Mouse (Mus musculus): ENCODE data around the gene Chst3. TPM values are rescaled to one million over a fixed set of nuclear protein-coding genes. Genes with fewer than 3 reads are reported as not detected.
"Not testable (repeated sequence)": the region's sequence is repeated elsewhere in the genome, so short reads cannot be mapped to it uniquely, and the experiment has no call there.

The Chst3 gene
- total RNA-seq, 4 experiments from 2014 or later, result 0.70 to 1.00 (median 0.91) TPM

DNA sequence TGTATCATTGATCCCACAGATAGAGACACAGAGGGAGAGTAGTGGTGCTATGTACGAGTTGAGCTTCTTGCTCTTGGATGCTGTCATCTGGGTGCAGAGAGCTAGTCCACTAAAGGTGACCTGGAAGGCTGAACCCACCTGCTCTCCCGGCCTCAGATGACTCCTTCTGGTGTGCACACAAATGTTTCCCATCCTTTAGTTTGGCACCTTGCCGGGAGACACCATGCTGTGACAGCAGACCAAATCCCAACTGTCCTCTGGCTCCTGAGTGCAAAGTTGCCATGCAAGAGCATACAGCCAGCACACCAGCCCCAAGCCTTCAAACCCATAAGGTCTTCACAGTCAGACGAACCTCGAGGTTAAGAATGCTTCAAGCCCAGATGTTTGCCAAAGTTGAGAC lies 22.1 kb downstream of the Chst3 start:
- DNase-seq, result no peak

DNA sequence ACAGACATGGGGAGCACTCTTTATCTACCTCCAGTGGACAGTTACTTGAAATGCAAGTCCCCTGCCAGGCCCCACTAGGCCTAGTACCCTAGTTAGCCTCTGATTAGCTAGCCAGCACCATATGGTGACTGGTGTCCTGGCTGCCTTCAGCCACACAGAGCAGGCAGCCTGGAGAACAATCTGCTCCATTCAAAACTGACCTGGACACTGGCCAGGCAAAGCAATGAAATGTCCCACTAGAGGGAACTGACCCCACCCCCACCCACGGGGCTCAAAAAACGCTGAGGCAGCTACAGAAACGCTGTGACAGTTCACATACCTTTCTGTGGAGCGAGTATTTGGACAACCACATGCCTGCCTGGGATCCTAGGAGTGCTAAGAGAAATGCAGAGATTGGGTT lies 24.0 kb downstream of the Chst3 start:
- DNase-seq, result no peak

DNA sequence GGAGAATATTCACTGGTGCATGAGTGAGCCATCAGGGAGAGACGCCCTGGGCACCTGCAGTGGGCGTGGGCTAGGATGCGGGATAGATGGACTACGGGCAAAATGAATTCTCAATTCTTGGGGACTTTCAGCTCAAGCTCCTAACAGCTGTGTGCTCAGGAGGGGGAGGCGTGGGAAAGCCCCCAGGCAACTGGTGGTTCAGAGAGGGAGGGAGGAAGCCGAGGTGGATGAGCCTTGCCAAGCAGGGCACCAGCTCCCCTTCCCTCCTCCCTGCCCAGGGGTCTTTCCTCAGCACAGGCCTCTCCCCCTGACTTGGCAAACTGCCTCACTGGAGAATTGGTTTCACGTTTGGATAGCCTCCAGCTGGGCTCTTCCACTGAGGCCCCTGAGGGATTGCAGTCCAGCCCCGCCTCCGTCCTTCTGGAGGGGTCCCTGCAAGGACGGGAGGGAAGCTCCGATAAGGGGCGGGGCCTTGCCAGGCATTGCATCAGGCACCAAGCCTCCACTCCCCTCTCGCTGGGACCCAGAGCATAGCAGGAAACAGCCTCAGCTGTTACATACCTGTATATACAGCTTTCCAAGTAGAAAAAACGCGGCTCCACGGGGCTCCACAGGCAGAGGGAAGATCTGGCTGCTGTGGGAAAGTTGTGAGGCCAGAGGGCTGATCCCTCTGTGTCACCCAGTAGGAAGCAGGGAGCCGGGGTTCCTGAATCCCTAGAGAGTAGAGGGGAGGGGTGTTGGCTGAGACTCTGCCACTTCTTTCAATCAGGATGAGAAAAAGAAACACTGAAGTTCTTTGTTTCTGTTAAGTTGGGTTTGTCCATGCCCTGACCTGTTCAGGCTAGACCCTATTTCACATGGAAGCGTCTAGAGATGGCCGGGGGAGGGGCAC lies 25.3 kb downstream of the Chst3 start:
- no peak for DNase-seq

DNA sequence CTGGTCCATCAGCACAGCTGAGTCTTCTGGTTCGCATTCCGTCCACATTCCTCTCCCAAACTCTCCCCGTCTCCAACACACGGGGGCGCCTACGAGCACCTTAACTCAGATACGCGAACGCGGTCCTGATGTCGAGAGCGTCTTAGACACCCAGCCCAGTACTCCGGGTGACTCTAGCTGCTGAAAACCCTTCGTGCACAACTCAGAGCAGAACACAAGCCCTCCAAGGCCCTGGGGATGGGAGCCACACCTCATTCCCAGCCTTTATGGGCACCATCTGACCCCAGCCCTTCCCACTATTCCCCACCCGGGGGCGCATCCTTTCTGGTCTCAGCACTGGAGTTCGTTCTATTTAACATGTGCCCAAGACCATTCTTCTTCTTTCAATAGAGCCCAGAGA lies 27.3 kb downstream of the Chst3 start:
- DNase-seq, result no peak

DNA sequence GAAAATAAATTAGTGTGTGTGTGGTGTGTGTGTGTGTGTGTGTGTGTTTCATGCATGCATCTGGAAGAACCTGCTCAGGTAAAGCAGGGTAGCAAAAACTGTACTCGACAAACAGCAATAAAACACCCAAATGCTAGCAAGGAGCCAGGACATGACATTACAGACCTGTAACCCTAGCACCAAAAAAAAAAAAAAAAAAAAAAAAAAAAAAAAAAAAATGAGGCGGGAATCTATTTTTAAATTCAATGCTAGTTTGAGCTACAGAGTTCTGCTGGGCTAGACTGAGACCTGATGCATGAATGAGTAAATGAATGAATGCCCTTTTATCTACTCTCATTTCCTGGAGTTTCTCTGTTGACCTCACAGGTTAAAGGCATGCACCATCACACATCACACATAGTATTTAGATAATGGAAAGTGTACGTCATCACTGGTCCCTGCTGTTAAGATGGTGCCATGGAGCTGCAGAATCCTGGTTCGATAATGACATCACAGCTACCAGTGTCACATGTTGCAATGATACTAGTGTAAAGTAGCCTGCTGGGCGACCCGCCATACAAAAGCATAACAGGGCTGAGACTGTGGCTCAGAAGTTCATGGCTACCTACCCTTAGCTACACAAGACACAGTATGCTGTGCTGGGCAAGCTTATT lies 29.4 kb downstream of the Chst3 start:
- DNase-seq, result no peak

DNA sequence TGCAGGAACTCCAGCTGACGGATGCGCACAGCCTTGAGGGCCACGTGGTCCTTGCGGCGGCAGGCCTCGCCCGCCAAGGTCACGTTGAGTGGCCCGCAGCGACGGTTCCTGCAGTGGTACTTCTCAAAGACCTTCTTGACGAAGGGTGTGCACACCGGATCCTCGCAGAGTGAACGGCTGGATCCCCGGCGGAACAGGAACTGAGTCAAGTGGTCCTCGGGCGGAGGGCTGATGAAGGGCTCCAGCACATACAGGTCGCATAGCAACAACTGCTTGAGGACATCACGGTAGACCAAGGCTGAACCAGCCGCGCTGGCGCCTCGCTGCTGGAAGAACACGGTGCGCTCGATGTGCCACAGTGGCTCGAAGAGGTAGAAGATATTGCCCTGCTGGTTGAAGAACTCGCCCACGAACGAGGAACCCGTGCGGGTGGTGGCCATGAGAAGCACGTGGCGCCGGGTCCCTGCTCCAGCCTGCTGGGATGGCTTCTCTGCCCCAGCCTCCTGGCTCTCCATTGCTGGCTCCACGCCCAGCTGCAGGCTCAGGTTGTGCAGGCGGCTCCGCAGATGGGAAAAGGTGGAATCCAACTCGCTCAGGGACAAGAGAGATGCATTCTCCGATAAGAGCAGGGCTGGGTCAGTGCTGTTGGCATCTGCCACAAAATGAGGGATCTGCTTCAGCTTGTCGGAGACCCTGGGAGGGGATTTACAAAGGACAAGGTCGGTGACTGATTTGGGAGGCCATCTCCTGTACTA lies 32.7 kb downstream of the Chst3 start:
- no peak for DNase-seq

DNA sequence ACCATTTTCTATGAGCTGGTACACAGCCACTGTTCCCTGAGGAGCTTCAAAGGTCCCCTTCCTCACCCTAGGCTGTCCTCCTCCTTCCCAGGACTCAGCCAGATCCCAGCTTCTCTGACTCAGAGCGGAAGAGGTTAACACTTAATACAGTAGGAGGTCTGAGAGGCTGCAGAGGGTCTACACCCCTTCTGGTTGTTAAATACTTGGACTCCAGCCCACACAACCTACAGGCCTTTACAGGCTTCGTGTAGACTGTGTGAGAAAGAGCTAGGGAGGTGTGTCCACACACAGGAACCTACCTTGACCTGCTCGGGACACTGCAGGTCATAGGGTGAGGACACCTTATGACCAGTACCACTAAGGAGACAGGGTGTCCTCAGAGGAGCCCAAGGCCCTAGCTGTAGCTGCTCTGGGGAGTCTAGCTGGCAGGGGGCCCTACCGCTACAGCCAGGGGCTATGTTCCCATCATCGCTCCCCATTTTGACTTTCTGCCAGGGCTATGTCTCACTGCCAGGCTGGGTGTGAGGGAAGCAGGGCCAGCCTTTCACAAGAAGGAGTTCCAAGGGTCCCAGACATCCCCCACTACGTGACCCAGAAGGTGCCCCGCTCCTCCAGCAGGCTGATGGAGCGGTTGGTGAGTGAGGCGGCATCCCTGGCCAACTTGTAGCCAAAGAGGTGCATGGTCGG lies 33.9 kb downstream of the Chst3 start:
- no peak for DNase-seq

DNA sequence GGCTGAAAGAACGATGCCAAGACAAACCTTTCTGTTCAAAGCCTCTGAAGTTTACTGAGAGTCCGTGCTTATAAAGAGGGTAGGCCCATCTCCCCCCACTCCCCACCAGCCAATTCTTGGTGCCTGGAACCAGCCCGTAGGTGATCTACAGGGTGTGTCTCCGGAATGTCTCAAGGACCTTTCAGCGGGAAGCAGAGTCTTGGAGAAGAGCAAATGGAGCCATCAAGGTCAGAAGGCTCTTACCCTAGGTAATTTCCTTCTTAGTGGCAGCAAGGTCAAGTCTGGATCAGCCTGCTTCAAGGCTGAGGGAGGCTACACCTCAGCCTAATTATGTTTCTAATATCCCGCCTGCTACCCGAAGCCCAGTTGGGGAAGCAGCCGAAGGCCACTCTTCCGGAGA lies 43.8 kb downstream of the Chst3 start:
- not testable (repeated sequence) for DNase-seq

DNA sequence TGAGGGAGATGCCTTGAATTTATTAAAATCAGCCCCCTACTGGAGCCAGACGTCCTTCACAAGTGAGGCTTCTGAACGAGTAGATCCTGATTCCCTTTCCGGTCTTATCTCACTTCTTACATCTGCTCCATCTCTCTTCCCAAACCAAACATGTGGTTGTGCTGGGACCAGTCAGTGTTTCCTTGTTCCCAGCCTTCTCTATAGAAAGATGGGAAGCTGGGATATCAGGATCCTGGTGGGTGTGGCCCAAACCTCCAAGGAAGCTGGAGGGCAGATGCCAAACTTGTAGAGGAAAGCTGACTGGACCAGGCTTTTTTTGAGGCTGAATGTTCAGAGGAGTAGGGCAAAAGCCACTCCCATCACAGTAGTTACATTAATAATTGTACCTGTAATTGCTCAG lies 44.6 kb downstream of the Chst3 start:
- no peak for DNase-seq

DNA sequence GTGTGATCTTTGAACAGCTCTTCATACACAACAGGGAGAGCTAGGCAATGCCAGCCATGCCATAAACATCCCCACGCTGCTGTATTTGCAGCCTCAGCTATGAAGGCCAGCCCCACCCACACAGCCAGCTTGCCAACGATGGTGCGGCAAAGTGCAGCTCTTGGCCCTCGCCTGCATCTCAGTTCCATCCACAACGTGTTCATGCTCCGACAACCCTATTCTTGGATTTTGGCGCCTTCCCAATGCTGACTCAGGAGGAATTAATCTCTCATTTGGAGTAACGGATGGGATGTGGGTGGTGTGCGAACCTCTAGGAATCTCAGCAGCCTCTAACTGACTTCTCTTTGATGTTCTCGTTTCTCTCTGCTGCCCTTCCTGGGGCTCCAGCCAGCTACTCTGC lies 46.0 kb downstream of the Chst3 start:
- peak; percentile 75 for DNase-seq

DNA sequence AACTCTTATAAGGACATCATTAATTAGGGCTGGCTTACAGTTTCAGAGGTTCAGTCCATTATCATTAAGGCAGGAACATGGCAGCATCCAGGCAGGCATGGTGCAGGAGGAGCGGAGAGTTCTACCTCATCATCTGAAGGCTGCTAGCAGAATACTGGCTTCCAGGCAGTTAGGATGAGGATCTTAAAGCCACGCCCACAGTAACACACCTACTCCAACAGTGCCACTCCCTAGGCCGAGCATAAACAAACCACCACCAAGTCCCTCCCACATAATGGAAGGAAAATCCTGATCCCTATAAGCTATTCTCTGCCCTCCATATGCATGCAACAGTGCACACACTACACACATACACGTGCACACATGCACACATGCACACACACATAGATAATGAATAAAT lies 46.8 kb downstream of the Chst3 start:
- DNase-seq, result no peak

DNA sequence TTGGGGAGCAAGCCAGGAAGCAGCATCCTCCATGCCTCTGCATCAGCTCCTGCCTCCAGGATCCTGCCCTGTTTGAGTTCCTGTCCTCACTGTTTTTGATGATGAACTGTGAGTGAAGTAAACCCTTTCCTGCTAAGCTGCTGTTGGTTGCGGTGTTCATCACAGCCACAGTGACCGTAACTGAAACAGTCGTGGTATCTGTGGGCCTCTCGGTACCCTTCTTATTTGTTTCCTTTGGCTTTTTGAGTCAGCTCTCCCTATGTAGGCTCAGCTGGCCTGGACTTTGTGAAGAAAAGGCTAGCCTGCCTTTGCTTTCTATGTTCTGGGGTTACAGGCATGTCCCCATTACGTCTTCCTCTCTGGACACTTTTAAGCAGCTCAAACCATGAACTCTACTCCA lies 47.7 kb downstream of the Chst3 start:
- no peak for DNase-seq

DNA sequence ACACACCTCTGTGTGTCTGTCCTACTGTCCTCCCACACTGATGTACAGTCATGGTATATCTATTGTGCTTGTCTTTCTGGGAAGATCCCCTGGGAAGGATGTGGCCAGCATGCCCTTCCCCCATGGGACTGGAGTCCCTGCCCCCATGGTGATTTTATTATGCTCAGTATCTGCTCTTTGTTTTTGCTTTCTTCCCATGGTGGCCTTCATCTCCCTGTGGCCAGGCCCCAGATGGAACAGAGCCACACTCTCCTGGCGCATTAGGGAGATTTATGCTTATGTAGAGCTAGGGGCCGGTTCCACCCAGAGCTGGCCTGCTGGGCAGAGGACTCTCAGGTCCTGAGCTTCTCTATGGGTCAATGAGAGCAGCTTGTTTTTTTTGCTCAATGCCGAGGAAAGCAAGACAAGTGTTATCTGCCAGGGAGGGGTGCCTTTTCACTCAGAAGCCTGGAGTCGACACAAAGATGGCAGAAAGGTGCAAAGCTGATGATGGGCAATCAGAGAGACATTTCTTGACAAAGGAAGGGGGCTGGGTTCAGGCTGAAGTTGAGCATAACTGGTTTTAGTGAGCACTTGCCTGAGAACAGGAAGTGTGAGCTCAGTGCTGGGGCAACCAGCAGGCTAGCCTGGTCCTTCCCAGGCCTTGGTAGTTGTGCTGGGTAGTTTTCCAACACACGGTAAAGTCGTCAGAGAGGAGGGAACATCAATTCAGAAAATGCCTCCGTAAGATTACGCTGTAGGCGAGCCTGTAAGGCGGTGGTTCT lies 48.6 kb downstream of the Chst3 start:
- DNase-seq, result peak; percentile 66

DNA sequence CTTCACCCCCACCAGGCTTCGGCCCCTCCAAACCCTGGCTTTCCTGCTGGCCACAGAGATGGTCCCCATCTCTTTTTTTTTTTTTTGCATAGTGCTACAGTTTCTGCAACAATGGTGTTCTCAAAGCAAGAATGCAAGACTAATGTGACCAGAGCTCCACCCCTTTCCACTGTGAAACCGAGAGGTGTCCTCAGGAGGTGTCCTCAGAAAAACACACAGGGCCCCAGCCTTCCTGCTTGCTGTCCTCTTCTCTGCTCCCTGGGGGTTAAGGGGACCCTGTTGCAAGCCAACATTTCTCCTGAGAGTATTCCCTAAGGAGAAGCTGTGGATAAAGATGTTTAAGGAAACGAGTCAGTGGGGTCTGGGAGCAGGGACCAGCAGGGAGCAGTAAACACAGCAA lies 50.1 kb downstream of the Chst3 start:
- DNase-seq, result no peak

DNA sequence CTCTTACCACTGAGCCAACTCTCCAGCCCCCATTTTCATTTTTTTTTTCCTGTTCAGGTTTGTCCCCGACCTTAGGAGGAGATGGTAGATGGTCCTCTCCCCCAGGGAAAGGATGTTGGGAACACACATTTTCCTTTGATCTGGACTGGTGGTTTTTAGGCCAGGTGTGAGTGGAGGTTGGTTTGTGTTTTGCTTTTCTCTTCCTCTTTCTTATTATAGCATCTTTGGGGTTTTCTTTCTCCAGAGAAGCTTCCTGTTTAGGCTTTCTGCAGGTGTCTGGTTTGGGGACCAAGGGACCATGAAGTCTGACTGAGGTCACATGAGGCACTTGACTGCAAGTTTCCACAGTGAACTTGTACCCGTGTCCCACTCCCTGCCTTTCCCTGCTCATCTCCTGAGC lies 50.8 kb downstream of the Chst3 start:
- DNase-seq, result no peak

DNA sequence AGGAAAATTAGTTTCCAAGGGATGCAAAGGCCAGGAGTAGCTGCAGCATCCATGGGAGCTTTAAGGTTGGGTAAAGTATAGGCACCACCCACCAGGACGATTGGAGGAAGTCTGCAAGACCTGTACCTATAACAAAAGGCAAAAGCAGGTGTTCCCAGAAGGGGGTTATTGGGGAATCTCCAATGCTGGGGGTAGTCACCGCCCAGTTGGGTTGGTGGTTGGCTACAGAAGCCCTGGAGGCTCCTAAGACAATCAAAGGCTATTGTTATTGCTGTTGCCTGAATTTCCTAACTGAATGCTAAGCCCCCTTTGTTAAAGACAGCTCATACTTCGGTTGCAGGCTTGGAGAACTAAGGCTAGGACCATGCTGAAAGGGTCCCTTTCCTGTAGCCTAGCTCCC lies 53.0 kb downstream of the Chst3 start:
- no peak for DNase-seq

DNA sequence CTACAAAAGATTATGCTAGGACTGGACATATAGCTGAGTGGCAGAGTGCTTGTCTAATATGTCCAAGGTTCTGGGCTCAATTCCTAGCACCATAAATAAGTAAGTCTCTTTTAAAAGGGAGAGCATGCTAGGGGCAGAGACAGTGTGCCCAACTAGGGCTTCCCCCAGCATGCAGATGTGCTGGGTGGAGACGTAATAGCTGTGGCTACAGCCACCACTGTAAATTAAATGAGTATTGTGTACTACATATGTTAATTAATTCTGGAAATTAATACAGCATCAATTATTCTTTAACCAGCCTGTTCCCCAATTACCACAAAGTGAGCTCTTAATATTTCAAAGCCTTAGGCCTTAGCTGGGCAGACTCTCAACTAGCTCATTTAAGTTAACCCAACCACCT lies 54.2 kb downstream of the Chst3 start:
- DNase-seq, result no peak

DNA sequence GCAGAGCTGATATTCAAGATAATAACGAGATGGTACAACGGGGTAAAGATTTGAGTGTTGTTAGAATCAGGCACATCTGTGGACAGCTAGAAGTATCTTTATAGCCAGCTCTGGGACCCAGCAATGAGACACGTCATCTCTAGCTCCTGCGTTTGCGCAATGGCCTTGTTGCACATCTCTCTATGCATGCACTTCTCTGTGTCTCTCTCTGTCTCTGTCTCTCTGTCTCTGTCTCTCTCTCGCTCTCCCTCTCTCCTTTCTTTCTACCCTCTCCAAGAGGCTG lies 56.1 kb downstream of the Chst3 start:
- DNase-seq, result no peak

DNA sequence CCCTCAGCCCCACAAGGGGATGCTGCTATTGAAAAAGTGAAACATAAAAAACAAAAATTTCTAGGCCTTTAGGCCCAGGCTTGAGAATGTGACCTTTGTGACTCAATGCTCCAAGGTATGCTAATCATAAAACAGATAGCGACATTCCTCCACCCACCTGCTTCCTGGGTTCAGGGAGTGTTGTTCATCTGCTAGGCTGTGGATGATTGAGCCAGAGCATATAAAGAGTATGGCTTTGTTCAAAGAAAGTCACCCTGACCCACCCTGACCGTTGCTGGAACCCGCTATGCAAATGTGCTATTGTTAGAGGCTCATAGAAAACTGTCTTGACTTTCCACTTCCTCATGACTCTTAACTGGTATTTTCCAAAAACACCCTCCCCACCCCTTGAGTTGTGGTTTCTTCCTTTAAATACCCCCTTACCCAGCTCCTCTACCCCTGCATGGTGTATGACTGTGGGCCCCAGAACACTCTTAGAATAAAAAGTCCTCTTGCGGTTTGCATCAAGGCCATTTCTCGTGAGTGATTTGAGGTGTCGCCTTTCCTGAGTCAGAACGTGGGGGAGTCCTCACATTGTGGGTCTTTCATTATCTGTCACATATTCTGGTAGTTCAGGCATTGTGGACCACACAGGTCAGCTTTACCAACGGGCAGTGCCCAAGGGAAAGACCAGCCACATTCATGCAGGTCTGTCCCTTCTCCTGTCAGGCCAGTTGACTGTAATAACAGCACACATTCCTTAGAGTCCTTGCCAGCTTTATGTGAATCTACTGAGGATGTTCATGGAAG lies 56.7 kb downstream of the Chst3 start:
- not testable (repeated sequence) for DNase-seq

DNA sequence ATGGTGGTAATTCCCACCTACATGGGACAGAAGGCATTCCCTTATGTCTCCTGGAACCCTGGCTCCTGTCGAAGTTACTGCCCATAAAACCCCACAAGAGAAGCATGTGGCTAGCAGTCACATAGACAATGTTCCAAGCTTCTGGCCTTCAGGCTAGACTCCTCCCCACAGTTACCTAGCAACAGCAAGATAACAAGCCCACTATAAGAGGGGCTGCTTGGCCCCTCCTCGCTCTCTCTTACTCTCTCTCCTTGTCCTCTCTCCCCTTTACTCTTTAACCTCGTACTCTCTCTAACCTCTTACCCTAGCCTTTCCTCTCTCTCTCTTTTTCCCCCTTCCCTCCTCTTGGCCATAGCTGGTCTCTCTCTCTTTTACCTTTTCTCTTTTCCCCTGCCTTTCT lies 57.7 kb downstream of the Chst3 start:
- DNase-seq, result not testable (repeated sequence)

DNA sequence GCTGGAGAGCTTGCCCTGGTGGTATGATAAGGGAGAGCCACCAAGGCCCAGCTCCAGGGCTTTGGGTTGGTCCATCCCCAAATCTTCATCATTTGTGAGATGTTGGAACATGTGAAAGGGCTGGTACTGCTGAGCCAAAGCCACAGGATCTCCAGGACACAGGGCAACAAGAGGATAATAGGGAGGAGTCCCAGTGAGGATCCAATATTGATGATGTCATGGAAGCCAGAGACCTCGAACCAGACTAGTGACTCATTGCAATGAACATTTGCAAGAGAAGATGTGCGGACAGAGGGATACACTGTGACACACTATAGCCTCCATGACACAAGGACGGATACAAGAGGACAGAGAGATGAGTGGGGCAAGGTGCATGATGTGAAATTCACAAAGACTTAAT lies 60.9 kb downstream of the Chst3 start:
- DNase-seq, result no peak
